Mouse (Mus musculus) ovary, adult 18-20 months (tissue): ENCODE measurements around the gene Zfp362.

ENCODE experiments used
- DNase-seq: peaks from one replicate; pipeline ENCODE4 v3.0.0; 2022; ENCODE audit warnings: low spot score, mixed read lengths

The Zfp362 gene

GRCm38 (mm10) chr4:128760029-128760428, 45.8 kb downstream of the Zfp362 start:
- no peak for DNase-seq

GRCm38 (mm10) chr4:128759214-128759613, 46.6 kb downstream of the Zfp362 start:
- no peak for DNase-seq

- no peak for DNase-seq
These were observed 49.9 kb downstream of the Zfp362 start for GRCm38 (mm10) chr4:128755900-128756299.

GRCm38 (mm10) chr4:128755064-128755463, 50.8 kb downstream of the Zfp362 start, which contains the start of gene A3galt2:
Gene A3galt2, plus strand, starts transcription at chr4:128755364.
- DNase-seq = no peak

GRCm38 (mm10) chr4:128753571-128753970, 52.3 kb downstream of the Zfp362 start:
- no peak for DNase-seq

GRCm38 (mm10) chr4:128752031-128752757, 53.7 kb downstream of the Zfp362 start:
- no peak for DNase-seq

- no peak for DNase-seq
These were observed 54.8 kb downstream of the Zfp362 start for GRCm38 (mm10) chr4:128751006-128751405.

- DNase-seq = no peak
These were observed 57.5 kb downstream of the Zfp362 start for GRCm38 (mm10) chr4:128748309-128748708.

GRCm38 (mm10) chr4:128747614-128748270, 58.1 kb downstream of the Zfp362 start:
- no peak for DNase-seq

GRCm38 (mm10) chr4:128745160-128745559, 60.7 kb downstream of the Zfp362 start:
- no peak for DNase-seq

- DNase-seq = no peak
These were observed 62.7 kb downstream of the Zfp362 start for GRCm38 (mm10) chr4:128743031-128743626.

GRCm38 (mm10) chr4:128742379-128742970, 63.4 kb downstream of the Zfp362 start:
- DNase-seq = no peak

- no peak for DNase-seq
These were observed 63.9 kb downstream of the Zfp362 start for GRCm38 (mm10) chr4:128741906-128742305.

GRCm38 (mm10) chr4:128740878-128741277, 65.0 kb downstream of the Zfp362 start:
- DNase-seq = no peak

GRCm38 (mm10) chr4:128737825-128738610, 67.8 kb downstream of the Zfp362 start:
- DNase-seq = no peak

- no peak for DNase-seq
These were observed 68.7 kb downstream of the Zfp362 start for GRCm38 (mm10) chr4:128737137-128737589.

GRCm38 (mm10) chr4:128734721-128735671, 70.8 kb downstream of the Zfp362 start:
- DNase-seq = no peak

- peak; percentile 69 for DNase-seq
These were observed 71.6 kb downstream of the Zfp362 start for GRCm38 (mm10) chr4:128734217-128734616.

- DNase-seq = no peak
These were observed 72.3 kb downstream of the Zfp362 start for GRCm38 (mm10) chr4:128733496-128733895.

GRCm38 (mm10) chr4:128732794-128733193, 73.1 kb downstream of the Zfp362 start:
- no peak for DNase-seq

GRCm38 (mm10) chr4:128730271-128730670, 75.6 kb downstream of the Zfp362 start:
- DNase-seq = no peak
